Mouse (Mus musculus): ENCODE measurements around the gene Pbld1. TPM values are rescaled to one million over a fixed set of nuclear protein-coding genes. Genes with fewer than 3 reads are reported as not detected.

Pbld1 gene
- 6.8 and 6.9 TPM in 2 replicates for polyA plus RNA-seq (2015; fragmentation: Nextera tagmentation; extraction: Ambion mirVana)

GRCm38 (mm10) chr10:63059862-63060261 lies at the start of gene Pbld1:
TSS of gene Pbld1 (plus strand) at chr10:63060162.
- ATAC-seq (replicated peaks; ENCODE audit: low FRiP score), result no peak
- H3K9me3 ChIP-seq (replicated peaks), result no peaks in the 10 kb centered on the region
- 0 out of 2 replicates have a peak within 1 kb of the TSS, but pooled peaks have one; percentile 32 for H3K27ac ChIP-seq
- WGBS, result 73% methylated on average over 2 of the region's 2 CpGs
- peaks cover 17% of the 10 kb centered on the region for H3K4me1 ChIP-seq
- H3K4me2 ChIP-seq, result no peak within 1 kb of the TSS
- no peak within 1 kb of the TSS for H3K4me3 ChIP-seq (replicated peaks)
- H3K36me3 ChIP-seq, result no peaks in the 10 kb centered on the region
- H3K27me3 ChIP-seq, result no peaks in the 10 kb centered on the region
- H3K9ac ChIP-seq, result no peak within 1 kb of the TSS

DNA sequence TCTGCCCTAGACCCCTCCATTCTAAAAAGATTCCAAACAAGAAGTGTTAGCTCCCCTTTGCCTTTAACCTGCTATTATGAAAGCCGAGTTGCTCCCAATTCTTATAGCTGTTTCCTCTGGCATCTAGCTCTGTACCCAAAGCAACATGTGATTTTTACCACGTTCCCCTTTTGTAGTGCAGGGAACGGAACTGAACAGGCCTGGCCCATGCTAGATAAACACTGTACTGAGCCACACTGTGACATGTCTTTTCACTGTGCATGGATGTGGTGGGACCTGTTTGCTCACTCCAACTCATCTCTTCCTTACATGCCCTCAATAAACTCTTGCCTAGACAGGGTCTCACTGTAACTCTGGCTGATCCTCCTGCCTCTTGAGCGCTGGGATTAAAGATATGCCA lies 49.7 kb upstream of the Pbld1 start:
- no peak overlapping the region for H3K9ac ChIP-seq
- WGBS, result 88% methylated on average over 4 of the region's 4 CpGs

GRCm38 (mm10) chr10:63011556-63011955 lies 48.4 kb upstream of the Pbld1 start:
- no peaks in the 10 kb centered on the region for H3K9me3 ChIP-seq (replicated peaks)
- WGBS, result 85% methylated on average over 6 of the region's 6 CpGs
- no peak for ATAC-seq (replicated peaks; ENCODE audit: low FRiP score)
- no peak overlapping the region for H3K27ac ChIP-seq
- H3K4me2 ChIP-seq, result no peak overlapping the region
- no peak overlapping the region for H3K9ac ChIP-seq
- H3K4me1 ChIP-seq, result no peaks in the 10 kb centered on the region
- peaks cover 94% of the 10 kb centered on the region for H3K36me3 ChIP-seq
- no peaks in the 10 kb centered on the region for H3K27me3 ChIP-seq
- no peak overlapping the region for H3K4me3 ChIP-seq (replicated peaks)

More for the DNA sequence above, 49.7 kb upstream of the Pbld1 start:
- H3K36me3 ChIP-seq, result peaks cover 92% of the 10 kb centered on the region
- no peaks in the 10 kb centered on the region for H3K4me1 ChIP-seq
- no peaks in the 10 kb centered on the region for H3K9me3 ChIP-seq (replicated peaks)
- no peak for ATAC-seq (replicated peaks; ENCODE audit: low FRiP score)
- no peak overlapping the region for H3K4me2 ChIP-seq
- H3K27me3 ChIP-seq, result no peaks in the 10 kb centered on the region
- no peak overlapping the region for H3K27ac ChIP-seq
- H3K4me3 ChIP-seq (replicated peaks), result no peak overlapping the region

DNA sequence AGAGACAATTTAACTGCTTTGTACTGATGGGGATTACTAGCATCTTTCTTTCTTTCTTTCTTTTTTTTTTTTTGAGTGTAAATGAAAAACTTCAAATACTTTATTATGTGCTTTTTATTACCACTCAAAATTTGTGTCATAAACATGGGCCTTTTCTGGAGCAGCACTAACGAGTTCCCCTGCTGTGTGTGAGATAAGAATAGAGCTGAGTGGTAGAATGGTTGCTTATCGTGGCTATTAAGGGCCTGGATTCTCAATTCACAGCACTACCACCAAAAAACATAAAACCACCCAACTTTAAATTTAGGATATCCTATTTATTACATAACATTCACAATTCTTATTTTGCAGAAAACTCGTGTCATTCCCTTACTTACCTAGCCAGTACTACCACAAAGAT lies 46.5 kb upstream of the Pbld1 start:
- ATAC-seq (replicated peaks; ENCODE audit: low FRiP score), result no peak
- 84% methylated on average over 3 of the region's 3 CpGs for WGBS

GRCm38 (mm10) chr10:63014168-63014567 lies 45.8 kb upstream of the Pbld1 start:
- no peaks in the 10 kb centered on the region for H3K27me3 ChIP-seq
- 0 out of 2 replicates have a peak, but pooled peaks cover 2% of the 10 kb centered on the region for H3K4me1 ChIP-seq
- H3K9ac ChIP-seq, result no peak overlapping the region
- no peak overlapping the region for H3K4me2 ChIP-seq
- no peak overlapping the region for H3K4me3 ChIP-seq (replicated peaks)
- H3K27ac ChIP-seq, result no peak overlapping the region
- no peaks in the 10 kb centered on the region for H3K9me3 ChIP-seq (replicated peaks)
- WGBS, result 94% methylated on average over 9 of the region's 9 CpGs
- no peak for ATAC-seq (replicated peaks; ENCODE audit: low FRiP score)
- H3K36me3 ChIP-seq, result peaks cover 87% of the 10 kb centered on the region

More for the DNA sequence above, 46.5 kb upstream of the Pbld1 start:
- H3K4me2 ChIP-seq, result no peak overlapping the region
- H3K4me1 ChIP-seq, result no peaks in the 10 kb centered on the region
- no peak overlapping the region for H3K4me3 ChIP-seq (replicated peaks)
- H3K27ac ChIP-seq, result no peak overlapping the region
- no peak overlapping the region for H3K9ac ChIP-seq
- no peaks in the 10 kb centered on the region for H3K9me3 ChIP-seq (replicated peaks)
- peaks cover 89% of the 10 kb centered on the region for H3K36me3 ChIP-seq
- H3K27me3 ChIP-seq, result no peaks in the 10 kb centered on the region

DNA sequence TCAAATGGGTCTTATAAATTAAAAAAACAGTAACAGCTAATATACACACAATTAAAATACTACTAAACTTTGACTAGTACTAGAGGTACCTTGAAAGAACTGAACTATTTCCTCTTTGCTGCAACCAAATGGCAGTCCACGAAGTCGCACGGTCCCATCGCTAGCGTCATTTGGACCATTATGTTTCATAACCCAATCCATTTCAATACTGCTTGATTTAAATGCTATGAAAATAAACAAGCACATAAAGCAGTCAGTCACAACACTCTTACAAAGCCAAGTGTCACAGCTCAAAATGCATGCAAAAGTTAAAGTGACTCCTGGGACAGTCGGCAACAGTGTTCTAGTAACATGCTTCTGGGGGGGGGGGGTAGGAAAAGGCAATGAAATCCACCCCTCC lies 40.7 kb upstream of the Pbld1 start:
- Histone ChIP-seq H3K4me2 (no peak overlapping the region), H3K9ac (no peak overlapping the region), H3K27me3 (no peaks in the 10 kb centered on the region), H3K4me3 (replicated peaks) (no peak overlapping the region), H3K9me3 (replicated peaks) (no peaks in the 10 kb centered on the region), H3K36me3 (peaks cover 38% of the 10 kb centered on the region), H3K27ac (no peak overlapping the region), H3K4me1 (peaks cover 26% of the 10 kb centered on the region)
- whole genome bisulfite sequencing, result 77% methylated on average over 6 of the region's 6 CpGs
- no peak for ATAC-seq (replicated peaks; ENCODE audit: low FRiP score)

- no peaks in the 10 kb centered on the region for H3K27me3 ChIP-seq
- H3K9me3 ChIP-seq (replicated peaks), result no peaks in the 10 kb centered on the region
- WGBS, result 40% methylated on average over 4 of the region's 4 CpGs
- peak overlapping the region; percentile 61 for H3K4me2 ChIP-seq
- H3K9ac ChIP-seq, result peak overlapping the region; percentile 99
- H3K4me3 ChIP-seq (replicated peaks), result peak overlapping the region; percentile 89
- H3K4me1 ChIP-seq, result peaks cover 43% of the 10 kb centered on the region
- H3K27ac ChIP-seq, result no peak overlapping the region
- no peak for ATAC-seq (replicated peaks; ENCODE audit: low FRiP score)
- peaks cover 15% of the 10 kb centered on the region for H3K36me3 ChIP-seq
Measured at GRCm38 (mm10) chr10:63021702-63022101, 38.3 kb upstream of the Pbld1 start.

- Histone ChIP-seq H3K4me2 (peak overlapping the region; percentile 61), H3K4me3 (replicated peaks) (peak overlapping the region; percentile 89), H3K4me1 (peaks cover 43% of the 10 kb centered on the region), H3K27ac (peak overlapping the region; percentile 100), H3K9me3 (replicated peaks) (no peaks in the 10 kb centered on the region), H3K27me3 (no peaks in the 10 kb centered on the region), H3K9ac (peak overlapping the region; percentile 99), H3K36me3 (peaks cover 7% of the 10 kb centered on the region)
- under 1% methylated on average over 27 of the region's 27 CpGs for WGBS
- no peak for ATAC-seq (replicated peaks; ENCODE audit: low FRiP score)
Measured at GRCm38 (mm10) chr10:63022541-63023120, 37.3 kb upstream of the Pbld1 start.

GRCm38 (mm10) chr10:63023121-63023748 lies 36.7 kb upstream of the Pbld1 start:
- H3K27ac ChIP-seq, result peak overlapping the region; percentile 100
- H3K4me3 ChIP-seq (replicated peaks), result peak overlapping the region; percentile 89
- peak overlapping the region; percentile 99 for H3K9ac ChIP-seq
- H3K9me3 ChIP-seq (replicated peaks), result no peaks in the 10 kb centered on the region
- peak overlapping the region; percentile 61 for H3K4me2 ChIP-seq
- no peaks in the 10 kb centered on the region for H3K27me3 ChIP-seq
- peaks cover 2% of the 10 kb centered on the region; the same call in 1 of the 2 replicates for H3K36me3 ChIP-seq
- peaks cover 43% of the 10 kb centered on the region for H3K4me1 ChIP-seq
- ATAC-seq (replicated peaks; ENCODE audit: low FRiP score), result peak; percentile 31
- under 1% methylated on average over 68 of the region's 68 CpGs for WGBS

- peak within 1 kb of the TSS; percentile 89 for H3K4me3 ChIP-seq (replicated peaks)
- H3K4me1 ChIP-seq, result peaks cover 41% of the 10 kb centered on the region
- peak within 1 kb of the TSS; percentile 69 for H3K4me2 ChIP-seq
- peak within 1 kb of the TSS; percentile 99 for H3K9ac ChIP-seq
- peak within 1 kb of the TSS; percentile 100 for H3K27ac ChIP-seq
- no peaks in the 10 kb centered on the region for H3K36me3 ChIP-seq
- under 1% methylated on average over 51 of the region's 69 CpGs for WGBS
- H3K27me3 ChIP-seq, result no peaks in the 10 kb centered on the region
- no peaks in the 10 kb centered on the region for H3K9me3 ChIP-seq (replicated peaks)
- peak; percentile 94 for ATAC-seq (replicated peaks; ENCODE audit: low FRiP score)
Measured at GRCm38 (mm10) chr10:63023749-63024579, 36.0 kb upstream of the Pbld1 start, which contains the start of the genes Hnrnph3 and Pbld2. TSS of gene Hnrnph3 (minus strand) at chr10:63024217. TSS of gene Pbld2 (plus strand) at chr10:63024315.

DNA sequence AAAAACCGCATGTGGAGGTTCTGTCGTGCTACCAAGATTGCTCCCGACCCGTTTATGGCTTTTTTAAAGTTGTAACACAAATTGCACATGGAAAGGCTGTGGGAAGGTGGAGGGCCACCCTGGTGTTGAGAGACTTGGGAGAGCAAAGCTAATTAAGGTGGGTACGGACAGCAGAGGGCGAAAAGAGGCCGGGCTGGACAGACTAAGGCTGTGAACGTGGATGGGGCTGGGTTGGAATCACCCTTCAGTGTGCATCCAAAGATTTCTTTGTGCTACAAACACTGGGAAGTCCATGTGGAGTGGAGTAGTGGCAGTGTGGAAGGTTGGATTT lies 35.4 kb upstream of the Pbld1 start:
- under 1% methylated on average over 8 of the region's 8 CpGs for WGBS
- ATAC-seq (replicated peaks; ENCODE audit: low FRiP score), result peak; percentile 64

GRCm38 (mm10) chr10:63025016-63025415 lies 34.9 kb upstream of the Pbld1 start:
- Histone ChIP-seq H3K9ac (peak overlapping the region; percentile 83; the same call in 1 of the 2 replicates), H3K36me3 (no peaks in the 10 kb centered on the region), H3K9me3 (replicated peaks) (no peaks in the 10 kb centered on the region), H3K4me2 (peak overlapping the region; percentile 69), H3K27ac (peak overlapping the region; percentile 100), H3K27me3 (no peaks in the 10 kb centered on the region), H3K4me1 (peaks cover 36% of the 10 kb centered on the region), H3K4me3 (replicated peaks) (peak overlapping the region; percentile 89)
- WGBS, result 31% methylated on average over 2 of the region's 2 CpGs
- ATAC-seq (replicated peaks; ENCODE audit: low FRiP score), result no peak

More for the DNA sequence above, 35.4 kb upstream of the Pbld1 start:
- no peaks in the 10 kb centered on the region for H3K36me3 ChIP-seq
- H3K9me3 ChIP-seq (replicated peaks), result no peaks in the 10 kb centered on the region
- H3K4me3 ChIP-seq (replicated peaks), result peak overlapping the region; percentile 89
- H3K27ac ChIP-seq, result peak overlapping the region; percentile 100
- no peaks in the 10 kb centered on the region for H3K27me3 ChIP-seq
- H3K4me1 ChIP-seq, result peaks cover 37% of the 10 kb centered on the region
- H3K9ac ChIP-seq, result peak overlapping the region; percentile 83
- H3K4me2 ChIP-seq, result peak overlapping the region; percentile 69

Data from kidney, embryonic 15.5 days (tissue).